Mouse (Mus musculus) v-Abl transformed pro-B cells (cell line): ENCODE data around the gene Paf1.

Experiments used
- in situ Hi-C, 2 experiments: fragments of 400-800 bp; cut with MboI; formaldehyde crosslinking; loops; one replicate each; pipeline ENCODE4 v1.15.1; 2025; ENCODE audit not compliant: unreplicated experiment in 2 of 2

Gene Paf1

DNA sequence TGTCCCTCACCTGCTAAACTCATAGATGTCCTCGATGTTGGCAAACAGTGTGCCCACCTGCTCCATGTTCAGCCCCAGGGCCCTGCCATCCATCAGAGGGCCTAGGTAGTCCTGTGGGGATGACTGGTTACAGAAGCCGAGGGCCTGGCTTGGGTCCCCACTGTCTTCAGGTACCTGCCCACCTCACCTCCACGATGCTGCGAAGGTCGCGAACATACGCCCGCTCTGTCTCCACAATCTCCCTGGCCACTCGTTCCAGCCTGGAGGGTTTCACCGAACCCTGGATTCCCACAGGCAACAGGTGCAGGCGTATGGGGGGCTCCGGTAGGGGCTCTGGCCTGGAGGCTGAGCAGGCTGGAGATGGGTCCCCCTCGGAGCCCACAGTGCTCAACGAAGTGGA lies 22.7 kb upstream of the Paf1 start:
- in situ Hi-C loops, result loop anchor here in 1 of 2 experiments (10.0 kb wide), 2 partner anchors 65 to 225 kb away; partner anchors contain the start of genes Gmfg, Pak4 and Samd4b

DNA sequence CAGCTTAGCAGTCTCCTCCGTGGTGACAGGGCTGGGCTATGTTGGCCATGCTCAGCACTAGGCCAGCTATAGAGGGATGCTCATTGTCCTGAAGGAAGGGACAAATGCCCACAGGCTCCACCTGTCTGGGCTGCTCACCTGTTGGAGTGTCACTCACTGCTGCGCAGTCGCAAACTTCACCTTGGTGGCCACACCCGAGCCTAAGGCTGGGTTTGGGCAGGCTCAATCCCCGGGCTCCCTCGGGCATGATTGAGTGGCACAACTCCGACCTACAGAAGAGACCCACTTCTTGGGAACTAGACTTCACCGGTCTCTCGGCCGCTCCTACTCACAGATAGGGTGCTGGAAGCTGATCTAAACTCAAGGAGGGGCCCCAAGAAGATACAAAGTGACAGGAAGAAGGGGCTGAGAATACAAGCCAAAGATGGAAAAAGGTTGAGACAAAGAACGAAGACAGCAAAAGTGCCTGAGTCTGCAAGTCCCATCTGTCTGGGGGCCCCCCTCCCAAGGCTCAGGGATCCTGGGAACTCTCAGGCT lies 21.7 kb upstream of the Paf1 start:
- in situ Hi-C loops, result loop anchor here in 1 of 2 experiments (10.0 kb wide), 2 partner anchors 64 to 224 kb away; partner anchors contain the start of genes Gmfg, Pak4 and Samd4b

DNA sequence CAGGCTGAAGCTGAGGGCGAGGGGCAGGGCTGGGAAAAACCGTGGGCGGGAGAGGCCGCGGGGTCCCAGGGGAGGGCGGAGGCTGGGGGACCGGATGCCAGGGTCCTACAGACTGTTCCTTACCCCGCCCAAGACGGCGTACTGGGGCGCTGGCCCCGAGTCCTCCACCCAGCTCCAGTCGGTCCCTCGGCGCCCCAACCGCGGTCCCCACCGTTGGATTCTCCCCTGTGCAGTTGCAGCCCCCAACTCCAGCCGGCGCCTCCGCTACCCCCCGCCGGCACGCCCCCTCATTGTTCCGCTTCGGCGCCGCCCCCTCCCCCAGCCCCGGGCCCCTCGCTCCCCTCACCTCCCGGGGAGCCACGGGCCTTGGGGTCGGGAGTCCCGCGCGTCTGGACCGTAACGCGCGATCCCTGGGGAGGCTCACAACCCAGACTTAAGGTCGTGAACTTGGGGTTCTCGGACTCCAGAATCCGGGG lies 21.2 kb upstream of the Paf1 start:
- in situ Hi-C loops, result loop anchor here in 1 of 2 experiments (10.0 kb wide), 2 partner anchors 63 to 223 kb away; partner anchors contain the start of genes Gmfg, Pak4 and Samd4b

DNA sequence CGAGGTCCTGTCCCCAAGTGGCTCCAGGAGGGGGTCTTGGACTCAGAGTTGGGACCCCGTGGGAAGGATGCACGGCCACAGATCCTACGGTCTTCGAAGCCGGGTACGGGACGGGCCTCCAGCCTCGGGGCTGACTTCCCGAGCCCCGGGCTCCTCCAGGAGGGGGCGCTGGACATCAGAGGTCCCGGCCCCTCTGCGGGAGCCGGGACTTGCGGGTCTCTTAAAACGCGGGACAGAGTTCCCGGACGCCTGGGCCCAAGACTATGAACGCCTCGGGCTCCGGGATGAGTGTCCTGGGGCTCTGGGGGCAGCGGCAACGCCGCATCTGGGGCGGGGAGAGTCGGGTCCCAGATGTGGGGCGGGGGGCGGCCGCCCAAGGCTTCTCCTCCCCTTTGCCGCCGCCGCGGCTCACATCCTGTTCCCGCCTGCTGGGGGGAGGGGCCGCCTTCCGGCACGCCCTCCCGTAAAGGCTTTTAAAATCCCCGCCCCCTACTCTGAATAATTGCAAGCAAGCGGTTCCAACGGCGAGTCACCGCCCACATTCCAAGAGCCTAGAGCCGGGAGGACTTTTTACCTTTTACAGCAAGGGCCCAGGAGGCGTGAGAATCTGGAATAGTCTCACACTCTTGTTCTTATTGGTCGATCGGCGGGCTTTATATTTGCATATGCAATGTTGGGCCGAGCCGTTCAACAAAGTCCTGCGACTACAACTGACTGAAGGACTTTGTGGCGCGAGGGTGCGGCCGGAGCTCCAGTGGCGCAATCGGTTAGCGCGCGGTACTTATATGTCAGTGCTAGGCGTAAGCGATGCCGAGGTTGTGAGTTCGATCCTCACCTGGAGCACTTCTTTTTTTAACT lies 20.3 kb upstream of the Paf1 start, which contains the start of gene Plekhg2:
Gene Plekhg2 (minus strand): TSS at position 349 of the 858 bp plus-strand sequence.
- in situ Hi-C loops, result loop anchor here in 1 of 2 experiments (10.0 kb wide), 2 partner anchors 62 to 222 kb away; partner anchors contain the start of genes Gmfg, Pak4 and Samd4b

DNA sequence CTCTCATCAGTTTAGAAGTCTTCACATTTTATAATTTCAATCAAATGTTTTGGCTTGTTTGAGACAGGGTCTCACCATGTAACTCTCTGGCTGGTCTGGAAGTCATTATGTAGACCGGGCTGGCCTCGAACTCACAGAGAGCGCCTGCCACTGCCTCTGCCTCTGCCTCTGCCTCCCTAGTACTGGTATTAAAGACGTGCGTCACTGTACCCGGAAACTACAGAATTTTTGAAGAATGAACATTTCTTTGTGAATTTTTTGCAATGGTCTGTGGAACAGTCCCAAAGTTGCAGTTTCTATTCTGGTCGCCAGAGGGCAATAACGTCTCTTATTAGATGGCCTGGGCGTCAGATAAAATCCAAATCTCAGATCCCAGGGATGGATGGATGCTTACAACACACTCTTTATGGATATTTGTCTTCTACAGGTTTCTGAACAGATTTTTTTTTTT lies 19.6 kb upstream of the Paf1 start:
- in situ Hi-C loops, result loop anchor here in 1 of 2 experiments (10.0 kb wide), 2 partner anchors 62 to 222 kb away; partner anchors contain the start of genes Gmfg, Pak4 and Samd4b

DNA sequence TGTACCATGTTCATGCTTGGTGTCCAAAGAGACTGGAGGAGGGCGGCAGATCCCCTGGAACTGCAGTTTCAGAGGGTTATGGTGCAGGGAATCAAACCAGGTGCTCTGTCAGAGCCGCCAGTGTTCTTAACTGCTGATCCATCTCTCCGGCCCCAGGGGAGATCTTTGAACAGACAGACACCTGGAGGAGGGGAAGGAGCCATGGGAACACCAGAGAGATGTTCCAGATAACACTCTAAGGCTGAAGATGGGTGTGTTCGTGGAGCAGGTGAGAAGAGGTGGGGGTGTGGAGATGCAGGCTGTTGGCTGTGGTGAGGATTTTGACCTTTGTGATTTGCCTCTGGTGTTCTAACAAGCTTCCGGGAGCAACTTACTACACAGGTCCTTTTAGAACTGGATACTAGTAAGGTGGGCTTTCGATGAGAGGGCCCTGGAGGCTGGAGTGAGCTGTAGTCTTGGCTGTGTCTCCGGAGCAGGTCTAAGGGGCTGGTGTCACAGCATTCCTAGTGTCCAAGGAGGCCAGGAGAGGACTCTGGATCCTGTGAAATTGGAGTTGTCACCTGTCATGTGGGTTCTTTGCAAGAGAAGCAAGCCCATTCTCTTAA lies 18.8 kb upstream of the Paf1 start:
- in situ Hi-C loops, result loop anchor here in 1 of 2 experiments (10.0 kb wide), 2 partner anchors 61 to 221 kb away; partner anchors contain the start of genes Gmfg, Pak4 and Samd4b

DNA sequence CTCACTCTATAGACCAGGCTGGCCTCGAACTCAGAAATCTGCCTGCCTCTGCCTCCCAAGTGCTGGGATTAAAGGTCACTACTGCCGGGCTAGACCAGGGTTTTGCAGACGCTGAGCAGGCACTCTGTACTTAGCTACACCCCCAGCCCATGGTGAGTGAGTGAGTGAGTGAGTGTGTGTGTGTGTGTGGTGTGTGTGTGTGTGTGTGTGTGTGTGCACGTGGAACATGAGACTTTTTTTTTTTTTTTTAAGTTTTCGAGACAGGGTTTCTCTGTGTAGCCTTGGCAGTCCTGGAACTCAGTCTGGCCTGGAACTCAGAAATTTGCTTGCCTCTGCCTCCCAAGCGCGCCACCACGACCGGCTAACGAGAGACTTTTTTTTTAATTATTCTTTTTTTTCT lies 18.1 kb upstream of the Paf1 start:
- in situ Hi-C loops, result loop anchor here in 1 of 2 experiments (5.0 to 25.0 kb wide), 4 partner anchors 60 to 912 kb away; partner anchors contain the start of genes Gmfg, Pak4, Samd4b and Sertad3

DNA sequence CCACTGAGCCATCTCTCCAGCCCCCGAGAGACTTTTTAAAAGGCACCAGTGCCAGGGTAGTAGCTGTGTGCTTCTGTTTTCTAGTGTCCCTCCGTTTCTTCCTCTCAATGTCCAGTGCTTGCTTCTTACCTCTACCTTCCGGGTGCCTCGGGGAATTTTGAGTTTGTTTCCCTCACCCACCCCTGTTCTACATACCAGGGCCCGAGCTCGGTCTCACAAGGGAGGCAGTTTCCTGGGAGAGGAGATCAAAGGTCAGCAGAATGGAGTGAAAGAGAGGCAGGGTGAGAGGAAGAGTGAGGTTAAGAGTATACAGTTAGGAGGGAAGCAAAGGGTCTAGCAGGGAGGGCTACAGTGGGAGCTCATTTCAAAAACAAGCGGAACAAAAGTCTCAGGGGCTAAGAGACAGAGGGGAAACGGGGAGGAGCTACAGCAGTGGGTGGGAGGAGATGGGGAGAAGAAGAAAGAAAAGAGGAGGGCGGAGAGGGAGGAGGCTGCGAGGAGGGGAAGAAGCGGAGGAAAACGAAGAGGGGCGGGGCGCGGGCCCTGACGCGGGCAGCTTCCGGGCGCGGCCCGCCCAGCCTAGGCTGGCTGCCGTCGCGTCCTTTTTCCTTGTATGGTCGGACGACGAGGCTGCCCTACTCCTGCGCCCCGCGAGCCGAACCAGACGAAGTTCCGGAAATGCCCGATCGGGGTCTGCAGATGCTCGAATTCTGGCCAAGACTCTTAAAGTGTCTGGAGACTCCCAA lies 17.4 kb upstream of the Paf1 start:
- in situ Hi-C loops, result loop anchor here in 1 of 2 experiments (5.0 to 25.0 kb wide), 4 partner anchors 59 to 913 kb away; partner anchors contain the start of genes Gmfg, Pak4, Samd4b and Sertad3

DNA sequence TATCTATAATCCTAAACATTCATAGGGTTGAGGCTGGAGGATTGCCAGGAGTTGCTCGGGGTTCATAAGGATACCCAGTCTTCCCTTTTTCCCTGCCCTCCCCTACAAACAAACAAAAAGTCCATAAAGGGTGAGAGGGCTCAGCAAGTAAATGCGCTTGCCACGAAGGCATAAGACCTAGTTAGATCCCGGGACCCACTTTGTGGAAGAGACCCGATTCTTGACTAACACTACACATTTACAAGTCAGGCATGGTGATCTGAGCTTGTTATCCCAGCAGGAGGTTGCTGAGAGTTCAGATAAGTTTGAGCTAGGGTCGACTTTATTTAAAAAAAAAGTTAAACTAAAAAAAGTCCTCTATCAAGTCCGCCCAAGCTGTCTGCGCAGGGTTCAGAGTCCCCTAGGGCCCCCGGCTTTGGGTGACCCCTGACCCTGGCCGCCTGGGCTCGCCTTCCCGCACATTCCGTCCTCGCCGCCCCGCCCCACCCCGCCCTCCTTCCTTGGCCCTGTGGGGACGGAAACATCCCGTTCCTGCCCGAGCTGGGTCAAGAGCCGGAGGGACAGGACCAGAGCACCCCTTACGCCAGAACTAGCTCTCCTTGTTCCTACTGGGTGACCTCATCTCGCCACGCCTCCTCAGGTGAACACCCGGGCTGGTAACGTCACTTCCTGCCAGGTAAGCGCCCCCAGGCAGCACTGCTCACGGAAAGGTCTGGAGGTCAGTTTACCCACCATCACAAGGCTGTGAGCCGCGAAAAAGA lies 16.6 kb upstream of the Paf1 start:
- in situ Hi-C loops, result loop anchor here in 1 of 2 experiments (5.0 to 25.0 kb wide), 4 partner anchors 59 to 914 kb away; partner anchors contain the start of genes Gmfg, Pak4, Samd4b and Sertad3

DNA sequence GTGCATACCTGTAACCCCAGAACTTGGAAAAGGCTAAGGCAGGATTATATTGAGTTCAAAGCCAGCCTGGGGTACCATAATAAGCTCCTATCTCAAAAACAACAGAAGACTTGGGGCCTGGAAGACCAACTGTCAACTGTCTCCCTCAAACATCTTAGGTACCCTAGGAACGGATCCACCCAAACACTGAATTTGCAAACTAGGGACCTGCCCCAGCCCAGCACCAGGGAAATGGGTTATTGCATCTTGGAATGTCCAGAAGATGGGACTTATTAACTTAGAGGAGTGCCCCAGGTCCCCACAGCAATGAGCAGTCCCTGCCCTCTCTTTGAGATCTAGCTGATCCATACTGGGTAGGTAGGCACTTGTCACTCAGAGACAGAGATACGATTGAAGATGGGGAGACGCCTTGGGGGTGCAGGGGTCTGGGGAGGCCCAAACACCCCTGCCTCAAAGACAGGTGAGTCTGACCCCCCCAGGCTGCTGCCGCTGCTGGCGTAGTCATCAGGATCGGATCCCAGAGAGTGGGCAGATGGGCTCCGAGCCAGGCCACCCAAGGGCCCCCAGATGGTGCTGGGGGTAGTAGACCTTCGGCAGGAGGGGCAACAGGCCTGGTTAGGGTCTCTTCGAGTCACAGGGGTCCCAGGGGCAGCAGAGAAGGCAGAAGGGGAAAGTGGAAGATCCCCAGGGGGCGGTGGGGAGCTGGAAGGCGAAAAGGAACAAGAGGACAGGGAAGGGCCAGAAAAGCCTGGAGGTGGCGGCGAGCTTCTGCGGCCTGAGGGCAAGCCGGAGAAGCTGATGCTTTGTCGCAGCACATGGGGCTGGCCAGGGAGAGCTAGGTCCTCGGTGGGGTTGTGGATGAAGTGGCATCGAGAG lies 15.3 kb upstream of the Paf1 start:
- in situ Hi-C loops, result loop anchor here in 1 of 2 experiments (5.0 to 25.0 kb wide), 4 partner anchors 57 to 915 kb away; partner anchors contain the start of genes Gmfg, Pak4, Samd4b and Sertad3

DNA sequence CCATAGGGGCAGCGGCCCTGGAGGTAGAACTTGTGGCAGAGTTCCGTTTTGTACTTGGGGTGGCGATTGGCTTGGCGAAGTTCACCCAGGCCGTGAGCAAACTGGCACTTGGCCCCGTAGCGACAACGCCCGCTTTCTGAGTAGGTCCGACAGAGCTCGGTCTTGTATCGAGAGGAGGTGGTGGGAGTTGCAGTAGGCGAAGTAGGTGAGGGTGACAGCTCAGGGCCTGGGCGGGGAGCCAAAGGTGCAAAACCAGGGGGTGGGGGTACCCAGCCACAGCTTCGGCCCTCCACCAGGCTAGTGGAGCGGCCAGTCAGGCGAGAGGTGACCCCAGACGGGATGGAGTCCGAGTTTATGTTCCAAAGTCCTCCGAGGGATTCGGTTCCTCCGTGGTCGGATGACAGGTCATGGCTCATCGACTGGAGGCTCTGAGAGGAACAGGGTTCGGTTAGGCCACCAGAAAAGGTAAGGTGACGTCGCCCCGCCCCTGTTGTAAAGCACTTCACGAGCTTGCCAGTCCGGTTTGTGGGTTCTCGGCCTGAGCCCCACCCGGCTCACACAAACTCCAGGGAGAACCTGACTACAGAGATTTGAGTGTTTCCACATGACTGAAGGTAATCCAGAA lies 14.6 kb upstream of the Paf1 start:
- in situ Hi-C loops, result loop anchor here in 1 of 2 experiments (5.0 to 25.0 kb wide), 4 partner anchors 57 to 916 kb away; partner anchors contain the start of genes Gmfg, Pak4, Samd4b and Sertad3

DNA sequence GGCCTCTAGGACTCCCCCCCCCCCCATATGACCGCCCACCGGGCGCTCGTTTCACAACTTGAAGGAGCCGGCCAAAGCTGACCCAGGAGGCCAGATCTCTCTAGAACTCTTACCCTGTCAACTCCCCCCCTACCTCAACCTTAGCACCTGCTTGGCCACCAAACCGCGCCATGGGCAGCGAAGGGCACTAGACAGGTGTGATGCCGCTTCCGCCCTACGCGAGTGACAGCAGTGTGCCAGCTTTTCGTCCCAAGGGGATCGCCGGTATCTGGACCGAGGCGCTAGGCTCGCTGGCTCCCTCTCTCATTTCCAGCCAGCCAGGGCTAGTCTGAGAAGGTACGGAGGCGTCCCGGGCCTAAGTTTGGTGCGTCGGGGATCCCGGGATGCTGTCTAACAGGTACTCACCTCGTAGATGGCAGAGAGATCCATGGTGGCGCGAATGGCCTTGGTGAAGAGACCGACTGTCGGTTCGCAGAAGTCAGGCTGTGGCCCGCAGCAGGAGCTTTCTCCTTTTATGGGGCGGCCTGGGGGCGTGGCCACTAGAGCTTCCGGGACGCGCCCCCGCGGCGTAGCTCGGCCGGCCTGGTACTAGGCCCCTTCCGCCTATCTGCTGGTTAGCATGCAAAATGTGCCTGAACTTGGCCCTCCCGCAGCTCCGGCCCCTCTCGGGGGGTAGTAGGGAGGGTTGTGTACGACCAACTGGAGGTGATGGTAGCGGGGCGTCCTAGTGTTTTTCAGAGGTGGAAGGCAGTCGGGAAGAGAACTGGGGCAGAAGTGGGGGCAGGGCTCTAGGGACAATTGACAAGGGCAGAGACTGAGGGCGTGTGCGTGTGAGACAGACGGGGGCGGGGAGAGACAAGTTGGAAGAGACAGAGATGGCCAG lies 13.7 kb upstream of the Paf1 start:
- in situ Hi-C loops, result loop anchor here in 1 of 2 experiments (5.0 to 25.0 kb wide), 4 partner anchors 56 to 917 kb away; partner anchors contain the start of genes Gmfg, Pak4, Samd4b and Sertad3

DNA sequence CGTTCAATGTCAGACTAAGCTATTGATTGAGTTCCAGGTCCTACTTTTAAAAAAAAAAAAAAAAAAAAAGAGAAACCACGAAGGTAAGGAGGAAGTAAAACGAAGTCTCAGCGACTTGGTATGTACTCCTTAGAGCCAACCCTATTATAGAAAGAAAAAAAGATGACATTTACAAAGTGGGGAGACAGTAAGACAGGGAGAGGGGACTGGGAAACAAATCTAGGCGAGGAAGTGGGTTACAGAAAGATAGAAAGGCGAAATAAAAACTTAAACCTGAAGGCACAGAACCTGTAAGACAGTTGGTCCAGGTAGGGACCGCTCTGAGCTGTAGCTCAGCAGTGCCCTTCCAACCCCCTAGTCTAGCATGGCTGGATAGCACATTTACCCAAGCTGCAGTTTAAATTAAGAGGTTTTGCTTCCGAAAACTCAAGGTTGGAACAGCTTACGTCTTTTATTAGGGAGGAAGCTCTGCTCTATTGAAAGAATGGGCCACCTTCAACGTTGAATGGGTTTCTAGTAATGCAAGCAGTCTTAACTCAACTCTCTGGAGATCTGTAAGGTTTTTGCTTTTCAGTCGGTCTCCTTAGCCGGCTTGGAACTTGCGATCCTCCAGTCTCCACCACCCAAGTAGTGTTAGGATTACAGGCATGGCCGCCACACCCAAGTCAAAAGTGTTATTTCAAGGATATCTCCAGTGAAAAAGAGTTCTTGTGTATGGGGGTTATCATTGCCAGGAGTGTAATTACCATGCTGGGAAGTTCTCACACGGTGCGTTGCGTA lies 12.3 kb upstream of the Paf1 start, which contains the start of gene Zfp36:
Gene Zfp36 (minus strand): TSS at position 17 of the 780 bp plus-strand sequence.
- in situ Hi-C loops, result loop anchor here in 1 of 2 experiments (25.0 kb wide), 1 partner anchor 918 kb away; the partner anchor contains the start of gene Sertad3

DNA sequence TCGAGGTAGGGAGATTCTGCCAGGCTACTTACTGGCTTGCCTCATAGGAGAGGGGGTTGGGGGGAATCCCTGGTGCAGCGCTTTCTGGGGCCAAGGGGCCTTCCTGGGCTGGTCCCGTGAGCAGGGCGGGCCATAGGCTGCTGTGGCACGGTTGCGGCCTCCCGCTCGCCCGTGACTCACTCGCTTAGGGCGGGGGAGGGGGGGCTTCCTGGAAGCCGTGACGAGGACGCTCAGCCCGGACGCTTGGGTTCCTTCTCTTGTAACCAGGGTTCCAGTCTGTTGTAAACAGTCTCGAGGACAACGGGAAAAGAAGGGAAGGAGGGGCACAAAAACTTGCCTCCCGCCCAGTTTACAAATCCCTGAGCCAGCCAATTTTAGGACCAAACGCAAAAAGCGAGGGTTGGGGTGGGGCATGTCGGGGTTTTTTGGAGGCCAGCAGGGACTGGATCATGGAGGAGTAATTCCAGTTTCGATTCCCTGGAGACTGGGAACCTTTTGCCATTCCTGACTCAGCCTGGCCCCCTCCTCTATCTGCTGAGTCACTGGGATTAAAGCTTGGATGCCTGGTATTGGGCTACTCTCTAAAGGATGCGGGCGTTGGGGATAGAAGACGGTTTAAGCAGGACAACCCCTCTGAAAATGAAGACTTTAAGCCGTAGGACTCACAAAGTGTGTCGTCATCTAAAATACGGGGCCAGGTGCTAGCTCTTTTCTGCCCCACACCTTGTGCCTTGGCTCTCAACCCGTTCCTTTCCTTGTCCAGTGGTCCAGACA lies 11.5 kb upstream of the Paf1 start:
- in situ Hi-C loops, result loop anchor here in 1 of 2 experiments (25.0 kb wide), 1 partner anchor 919 kb away; the partner anchor contains the start of gene Sertad3
